Comparison of ENCODE assay signal across 11 mouse cellular contexts in genomic region chr1:18359951-18360731, GRCm38 (mm10).
DNase-seq lines count a peak whose midpoint lies in the region; ATAC-seq and TF ChIP-seq lines count a peak whose summit lies in the region.
"Had no signal": no experiment of that assay in that cellular context is flagged by ENCODE, and none has a peak within 500 bp of the region (broad histone marks: within the 10 kb centered on the region; RNA-seq: fewer than 3 reads in every experiment).

No protein-coding gene starts in this region.

- H3K36me3 ChIP-seq in kidney, adult 2 months (ENCODE audit: control insufficient read depth, insufficient read depth, low read length) = no peaks in the 10 kb centered on the region
- H3K36me3 ChIP-seq in kidney, embryonic 14.5 days (ENCODE audit: control insufficient read depth, insufficient read depth, low read length) = no peaks in the 10 kb centered on the region
- H3K36me3 ChIP-seq: embryonic facial prominence, embryonic 12.5 days had no signal

- no peaks in the 10 kb centered on the region for H3K4me1 ChIP-seq in cerebellum, adult 2 months (ENCODE audit: control insufficient read depth, insufficient read depth, low read length)
- no peaks in the 10 kb centered on the region for H3K4me1 ChIP-seq in kidney, adult 2 months (ENCODE audit: control insufficient read depth, insufficient read depth, low read length)
- no peaks in the 10 kb centered on the region for H3K4me1 ChIP-seq in kidney, embryonic 14.5 days (ENCODE audit: control insufficient read depth, insufficient read depth, low read length)
- H3K4me1 ChIP-seq: embryonic facial prominence, embryonic 12.5 days had no signal

- DNase-seq in cerebellum, adult 2 months = no peak
- peak; percentile 2 for DNase-seq in kidney, adult 2 months
- DNase-seq in A20 (ENCODE audit: low read depth, low spot score) = peak; percentile 7
- DNase-seq in c-Kit-positive CD71-positive TER-119-positive erythroid progenitor cells, embryonic 14.5 days (ENCODE audit: low spot score) = peak; percentile 1
- no peak for DNase-seq in layer of hippocampus, postnatal 25 days (ENCODE audit: extremely low spot score in 1 of 2, low spot score in 1 of 2)
- no peak for DNase-seq in urinary bladder, postnatal 14 days (ENCODE audit: low spot score)
- DNase-seq: adrenal gland, adult 2 months; gastrocnemius, postnatal 25 days had no signal

- no peak overlapping the region for H3K27ac ChIP-seq in cerebellum, adult 2 months (ENCODE audit: insufficient read depth, low read length)
- no peak overlapping the region for H3K27ac ChIP-seq in kidney, adult 2 months (ENCODE audit: insufficient read depth, low read depth, low read length)
- no peak overlapping the region for H3K27ac ChIP-seq in kidney, embryonic 14.5 days (ENCODE audit: low read depth, low read length)
- H3K27ac ChIP-seq: embryonic facial prominence, embryonic 12.5 days had no signal

- WGBS in cerebellum, adult 2 months = 63% methylated on average over 9 of the region's 9 CpGs
- 61% methylated on average over 9 of the region's 9 CpGs for WGBS in kidney, adult 2 months
- WGBS in kidney, embryonic 14.5 days = 63% methylated on average over 9 of the region's 9 CpGs

- no peaks in the 10 kb centered on the region for H3K9me3 ChIP-seq in kidney, embryonic 14.5 days (ENCODE audit: control insufficient read depth, low read length)
- H3K9me3 ChIP-seq: embryonic facial prominence, embryonic 12.5 days had no signal

- H3K27me3 ChIP-seq in cerebellum, adult 2 months (ENCODE audit: control insufficient read depth, insufficient read depth, low read length) = no peaks in the 10 kb centered on the region
- no peaks in the 10 kb centered on the region for H3K27me3 ChIP-seq in kidney, adult 2 months (replicated peaks; ENCODE audit: control insufficient read depth, insufficient read depth, low read length)
- H3K27me3 ChIP-seq in kidney, embryonic 14.5 days (ENCODE audit: control insufficient read depth, insufficient read depth, low read length) = no peaks in the 10 kb centered on the region
- H3K27me3 ChIP-seq: embryonic facial prominence, embryonic 12.5 days had no signal

- H3K4me2 ChIP-seq in kidney, embryonic 14.5 days (replicated peaks; ENCODE audit: low read depth, low read length) = no peak overlapping the region
- H3K4me2 ChIP-seq: embryonic facial prominence, embryonic 12.5 days had no signal

- ATAC-seq in cerebellum, adult (ENCODE audit: insufficient number of reproducible peaks, low FRiP score, low TSS enrichment) = no peak
- ATAC-seq in kidney, embryonic 14.5 days (ENCODE audit: low FRiP score, low TSS enrichment) = no peak

- TF ChIP-seq POLR2A in cerebellum, adult 2 months (IDR thresholded peaks at IDR 0.05; ENCODE audit: borderline replicate concordance, insufficient read depth, low read length) = no peak
- TF ChIP-seq POLR2A in kidney, adult 2 months (IDR thresholded peaks at IDR 0.05; ENCODE audit: low read depth, low read length) = no peak

- no peak overlapping the region for H3K9ac ChIP-seq in kidney, embryonic 14.5 days (ENCODE audit: low read depth, low read length)
- H3K9ac ChIP-seq: embryonic facial prominence, embryonic 12.5 days had no signal

- H3K4me3 ChIP-seq in cerebellum, adult 2 months (replicated peaks; ENCODE audit: insufficient read depth, low read depth, low read length) = no peak overlapping the region
- H3K4me3 ChIP-seq in kidney, adult 2 months (ENCODE audit: insufficient read depth, low read depth, low read length) = no peak overlapping the region
- H3K4me3 ChIP-seq in kidney, embryonic 14.5 days (ENCODE audit: low read length) = no peak overlapping the region
- H3K4me3 ChIP-seq: embryonic facial prominence, embryonic 12.5 days had no signal

- peak; percentile 50; the same call in 1 of the 2 replicates for TF ChIP-seq CTCF in cerebellum, adult 2 months (IDR thresholded peaks at IDR 0.05; ENCODE audit: borderline replicate concordance, insufficient read depth, low read depth, low read length)
- 0 out of 2 replicates have a peak, but pooled peaks have one; percentile 12 for TF ChIP-seq CTCF in kidney, adult 2 months (conservative IDR thresholded peaks at IDR 0.05; ENCODE audit: insufficient read depth, insufficient read length, low read depth, low read length)

Comparison
In these comparisons a context has a peak if more than half of its experiments do, and no peak if none do; other contexts are left out.
1. DNase-seq: peak in kidney, adult 2 months (single experiment), A20 (single experiment) and c-Kit-positive CD71-positive TER-119-positive erythroid progenitor cells, embryonic 14.5 days (single experiment); none in cerebellum, adult 2 months (0 of 2), layer of hippocampus, postnatal 25 days (0 of 2) and urinary bladder, postnatal 14 days (single experiment).